Comparison of ENCODE assay signal across 8 mouse cellular contexts in genomic region chrX:77810608-77811206, GRCm38 (mm10). TPM values are rescaled to one million over a fixed set of nuclear protein-coding genes. Genes with fewer than 3 reads are reported as not detected.
DNase-seq lines count a peak whose midpoint lies in the region; ATAC-seq and TF ChIP-seq lines count a peak whose summit lies in the region.

No protein-coding gene starts in this region.

- ATAC-seq in intestine, embryonic 14.5 days (replicated peaks; ENCODE audit: low FRiP score, low TSS enrichment, low read depth) = peak; percentile 62

- peak overlapping the region; percentile 52 for H3K4me3 ChIP-seq in cortical plate, adult 2 months (ENCODE audit: insufficient read depth, low read length)
- peak overlapping the region; percentile 32 for H3K4me3 ChIP-seq in intestine, embryonic 14.5 days (ENCODE audit: low read depth, low read length)
- H3K4me3 ChIP-seq in macrophage (ENCODE audit: inconsistent target) = peak overlapping the region; percentile 35

- H3K27me3 ChIP-seq in intestine, embryonic 14.5 days (replicated peaks; ENCODE audit: control insufficient read depth, insufficient read depth, low read length) = no peaks in the 10 kb centered on the region

- H3K79me2 ChIP-seq in macrophage (ENCODE audit: inconsistent target) = no peaks in the 10 kb centered on the region

- H3K4me2 ChIP-seq in intestine, embryonic 14.5 days (ENCODE audit: low read length) = peak overlapping the region; percentile 38

- 16% methylated on average over 17 of the region's 17 CpGs for WGBS in intestine, embryonic 14.5 days
- 26% methylated on average over 12 of the region's 17 CpGs for WGBS in macrophage (ENCODE audit: missing documents)

- no peaks in the 10 kb centered on the region for H3K4me1 ChIP-seq in cortical plate, adult 2 months (ENCODE audit: control insufficient read depth, insufficient read depth, low read length)
- no peaks in the 10 kb centered on the region for H3K4me1 ChIP-seq in intestine, embryonic 14.5 days (replicated peaks; ENCODE audit: control insufficient read depth, insufficient read depth, low read length)

- H3K9me3 ChIP-seq in intestine, embryonic 14.5 days (ENCODE audit: control insufficient read depth, low read length) = no peaks in the 10 kb centered on the region

- peak overlapping the region; percentile 20; the same call in 1 of the 2 replicates for H3K27ac ChIP-seq in cortical plate, adult 2 months (ENCODE audit: insufficient read depth, low read length)
- peak overlapping the region; percentile 17; the same call in 1 of the 2 replicates for H3K27ac ChIP-seq in intestine, embryonic 14.5 days (ENCODE audit: low read depth)
- H3K27ac ChIP-seq in macrophage = peak overlapping the region; percentile 43

- TF ChIP-seq CTCF in cortical plate, adult 2 months (IDR thresholded peaks at IDR 0.05; ENCODE audit: extremely low read depth, insufficient read depth, low read length) = peak; percentile 40

- no peaks in the 10 kb centered on the region for H3K36me3 ChIP-seq in intestine, embryonic 14.5 days (ENCODE audit: control insufficient read depth, insufficient read depth, low read length)
- H3K36me3 ChIP-seq in macrophage (ENCODE audit: inconsistent target) = no peaks in the 10 kb centered on the region

- no peak for TF ChIP-seq POLR2A in cortical plate, adult 2 months (IDR thresholded peaks at IDR 0.05; ENCODE audit: extremely low read depth, insufficient read depth, low read length)

- DNase-seq in adrenal gland, adult (ENCODE audit: inconsistent age in 2 of 2, low spot score in 1 of 2) = peak; percentile 62 to 92
- peak; percentile 51 for DNase-seq in gastrocnemius, postnatal 25 days
- peak; percentile 79 for DNase-seq in intestine, embryonic 14.5 days (ENCODE audit: low spot score)
- DNase-seq in left cerebral cortex, adult 9 months (ENCODE audit: low spot score in 2 of 2) = peak; percentile 19 to 82
- DNase-seq in right cerebral cortex, adult 2 months (ENCODE audit: low spot score in 2 of 2) = peak; percentile 61 to 77
- no peak for DNase-seq in c-Kit-positive CD71-positive TER-119-positive erythroid progenitor cells, embryonic 14.5 days (ENCODE audit: low spot score)

- peak overlapping the region; percentile 22; the same call in 1 of the 2 replicates for H3K9ac ChIP-seq in intestine, embryonic 14.5 days (ENCODE audit: low read length)

RNA-seq across cellular contexts. Expression of gene Prkx, which starts 14.6 kb away (rescaled TPM):
- 8.7 and 9.1 TPM in 2 replicates for polyA plus RNA-seq in cortical plate, adult 2 months (2012; rRNA removed)
- total RNA-seq in gastrocnemius, postnatal 25 days (2021) = 1 to 10 TPM; 5.1 to 5.7 TPM
- 10.1 and 11.7 TPM in 2 replicates for polyA plus RNA-seq in intestine, embryonic 14.5 days (2014; fragmentation: Nextera tagmentation; extraction: Ambion mirVana)
- total RNA-seq in macrophage (2018; cell fraction: chromatin; rRNA removed) = 100 to 1,000 TPM in 1 of 26 experiments, 10 to 100 TPM in 25; 38.4 to 119 (median 51.4) TPM
- total RNA-seq in macrophage (2018; cell fraction: cytosol; rRNA removed) = 100 to 1,000 TPM in 1 of 26 experiments, 10 to 100 TPM in 25; 65.9 to 109 (median 80.6) TPM
- 100 to 1,000 TPM in 5 of 26 experiments, 10 to 100 TPM in 21; 46.9 to 169 (median 71.8) TPM for total RNA-seq in macrophage (2018; cell fraction: nucleus; rRNA removed)
- polyA plus RNA-seq in macrophage (2018) = 35.8 to 90.4 TPM (median 56.3 TPM) in 3 replicates

RNA-seq across cellular contexts. Expression of gene Pbsn, which starts 42.7 kb away (rescaled TPM):
- polyA plus RNA-seq in cortical plate, adult 2 months (2012; rRNA removed) = not detected in 2 replicates
- not detected for total RNA-seq in gastrocnemius, postnatal 25 days (2021)
- polyA plus RNA-seq in intestine, embryonic 14.5 days (2014; fragmentation: Nextera tagmentation; extraction: Ambion mirVana) = not detected in 2 replicates
- total RNA-seq in macrophage (2018; cell fraction: chromatin; rRNA removed) = not detected
- not detected for total RNA-seq in macrophage (2018; cell fraction: cytosol; rRNA removed)
- not detected for total RNA-seq in macrophage (2018; cell fraction: nucleus; rRNA removed)
- not detected in 3 replicates for polyA plus RNA-seq in macrophage (2018)

RNA-seq across cellular contexts. Expression of gene Gm14744, which starts 53.9 kb away (rescaled TPM):
- not detected in 2 replicates for polyA plus RNA-seq in cortical plate, adult 2 months (2012; rRNA removed)
- total RNA-seq in gastrocnemius, postnatal 25 days (2021) = not detected
- polyA plus RNA-seq in intestine, embryonic 14.5 days (2014; fragmentation: Nextera tagmentation; extraction: Ambion mirVana) = not detected in 2 replicates
- total RNA-seq in macrophage (2018; cell fraction: chromatin; rRNA removed) = not detected
- not detected for total RNA-seq in macrophage (2018; cell fraction: cytosol; rRNA removed)
- not detected for total RNA-seq in macrophage (2018; cell fraction: nucleus; rRNA removed)
- not detected in 3 replicates for polyA plus RNA-seq in macrophage (2018)
